In genomic region chr9:118187420-118187819, GRCm38 (mm10) we compare ENCODE assay signal across 17 mouse cellular contexts.
"Had no signal": no experiment of that assay in that cellular context is flagged by ENCODE, and none has a peak within 500 bp of the region (broad histone marks: within the 10 kb centered on the region; RNA-seq: fewer than 3 reads in every experiment).

No protein-coding gene starts in this region.

- H3K9ac ChIP-seq: limb, embryonic 12.5 days; liver, embryonic 13.5 days; liver, postnatal 0 days; lung, embryonic 15.5 days had no signal

- H3K27me3 ChIP-seq: limb, embryonic 12.5 days; liver, embryonic 13.5 days; lung, embryonic 15.5 days had no signal

- DNase-seq: kidney, adult 11 months; kidney, adult 9 months; kidney, postnatal 36 days; layer of hippocampus, adult 9-11 months; layer of hippocampus, postnatal 36 days; liver; liver, embryonic 13.5 days; liver, postnatal 0 days; lung, postnatal 14 days; right cerebral cortex, postnatal 14 days had no signal

- ATAC-seq: liver, postnatal 0 days; midbrain, embryonic 16.5 days had no signal

- H3K27ac ChIP-seq: kidney, postnatal 0 days; limb, embryonic 12.5 days; liver, embryonic 13.5 days; lung, embryonic 15.5 days; macrophage; stomach, postnatal 0 days had no signal

- H3K4me1 ChIP-seq: limb, embryonic 12.5 days; liver, embryonic 13.5 days; lung, embryonic 15.5 days; megakaryocyte, embryonic 14.5 days had no signal

- H3K9me3 ChIP-seq: limb, embryonic 12.5 days; liver, embryonic 13.5 days; lung, embryonic 15.5 days had no signal

- H3K36me3 ChIP-seq: limb, embryonic 12.5 days; liver, embryonic 13.5 days; lung, embryonic 15.5 days had no signal

- H3K4me2 ChIP-seq: limb, embryonic 12.5 days; liver, embryonic 13.5 days; lung, embryonic 15.5 days had no signal

- H3K4me3 ChIP-seq: limb, embryonic 12.5 days; liver, embryonic 13.5 days; lung, embryonic 15.5 days; megakaryocyte, embryonic 14.5 days had no signal
